Mouse (Mus musculus): Measurements from ENCODE around the gene Krt14. TPM values are rescaled to one million over a fixed set of nuclear protein-coding genes. Genes with fewer than 3 reads are reported as not detected.
"Not testable (repeated sequence)": the region's sequence is repeated elsewhere in the genome, so short reads cannot be mapped to it uniquely, and the experiment has no call there.

Gene Krt14
- total RNA-seq (2021) = under 1 TPM in 1 of 2 experiments, not detected in 1; 0.31 TPM
- polyA plus RNA-seq (2012; rRNA removed) = 0.44 and 0.47 TPM in 2 replicates
- long read RNA-seq = 0 reads

GRCm38 (mm10) chr11:100207498-100207897, at the start of gene Krt14:
Gene Krt14 (minus strand): TSS chr11:100207548.
- no peak for DNase-seq
- Histone ChIP-seq H3K79me2 (replicated peaks; ENCODE audit: control insufficient read depth, insufficient read depth, low read length) (no peaks in the 10 kb centered on the region), H3K27me3 (ENCODE audit: control insufficient read depth, insufficient read depth, low read length) (no peaks in the 10 kb centered on the region), H3K36me3 (ENCODE audit: control insufficient read depth, insufficient read depth, low read length) (no peaks in the 10 kb centered on the region), H3K4me3 (no peak within 1 kb of the TSS), H3K27ac (no peak within 1 kb of the TSS), H3K4me1 (ENCODE audit: control insufficient read depth, insufficient read depth, low read length) (no peaks in the 10 kb centered on the region), H3K9ac (ENCODE audit: low read depth, low read length) (no peak within 1 kb of the TSS)
- 87% methylated on average over 8 of the region's 8 CpGs for WGBS
- intact Hi-C loops (cut with DNase I) = no loop called here
- TF ChIP-seq POLR2A (IDR thresholded peaks at IDR 0.05; ENCODE audit: insufficient read depth, low read depth, low read length) (no peak), EP300 (IDR thresholded peaks at IDR 0.05; ENCODE audit: insufficient read depth, low read depth, low read length) (no peak), CTCF (IDR thresholded peaks at IDR 0.05) (no peak)

- Histone ChIP-seq H3K36me3 (ENCODE audit: control insufficient read depth, insufficient read depth, low read length) (no peaks in the 10 kb centered on the region), H3K4me1 (ENCODE audit: control insufficient read depth, insufficient read depth, low read length) (no peaks in the 10 kb centered on the region), H3K9ac (ENCODE audit: low read depth, low read length) (no peak overlapping the region), H3K79me2 (replicated peaks; ENCODE audit: control insufficient read depth, insufficient read depth, low read length) (no peaks in the 10 kb centered on the region), H3K27me3 (ENCODE audit: control insufficient read depth, insufficient read depth, low read length) (no peaks in the 10 kb centered on the region), H3K27ac (no peak overlapping the region), H3K4me3 (no peak overlapping the region)
- TF ChIP-seq POLR2A (IDR thresholded peaks at IDR 0.05; ENCODE audit: insufficient read depth, low read depth, low read length) (no peak), EP300 (IDR thresholded peaks at IDR 0.05; ENCODE audit: insufficient read depth, low read depth, low read length) (no peak)
- DNase-seq = no peak
- intact Hi-C loops (cut with DNase I) = no loop called here
- WGBS = 88% methylated on average over 6 of the region's 6 CpGs
These were observed 48.2 kb upstream of the Krt14 start for GRCm38 (mm10) chr11:100255514-100255913.

GRCm38 (mm10) chr11:100254360-100255090, 47.2 kb upstream of the Krt14 start:
- DNase-seq = no peak
- Histone ChIP-seq H3K27ac (no peak overlapping the region), H3K79me2 (replicated peaks; ENCODE audit: control insufficient read depth, insufficient read depth, low read length) (no peaks in the 10 kb centered on the region), H3K4me1 (ENCODE audit: control insufficient read depth, insufficient read depth, low read length) (no peaks in the 10 kb centered on the region), H3K36me3 (ENCODE audit: control insufficient read depth, insufficient read depth, low read length) (no peaks in the 10 kb centered on the region), H3K4me3 (no peak overlapping the region), H3K27me3 (ENCODE audit: control insufficient read depth, insufficient read depth, low read length) (no peaks in the 10 kb centered on the region), H3K9ac (ENCODE audit: low read depth, low read length) (no peak overlapping the region)
- intact Hi-C loops (cut with DNase I) = no loop called here
- 57% methylated on average over 5 of the region's 5 CpGs for whole genome bisulfite sequencing
- TF ChIP-seq CTCF (IDR thresholded peaks at IDR 0.05) = no peak
- TF ChIP-seq POLR2A (IDR thresholded peaks at IDR 0.05; ENCODE audit: insufficient read depth, low read depth, low read length) = no peak
- TF ChIP-seq EP300 (IDR thresholded peaks at IDR 0.05; ENCODE audit: insufficient read depth, low read depth, low read length) = no peak

- Histone ChIP-seq H3K27ac (no peak within 1 kb of the TSS), H3K4me3 (no peak within 1 kb of the TSS), H3K4me1 (ENCODE audit: control insufficient read depth, insufficient read depth, low read length) (no peaks in the 10 kb centered on the region), H3K27me3 (ENCODE audit: control insufficient read depth, insufficient read depth, low read length) (no peaks in the 10 kb centered on the region), H3K9ac (ENCODE audit: low read depth, low read length) (no peak within 1 kb of the TSS), H3K79me2 (replicated peaks; ENCODE audit: control insufficient read depth, insufficient read depth, low read length) (no peaks in the 10 kb centered on the region), H3K36me3 (ENCODE audit: control insufficient read depth, insufficient read depth, low read length) (no peaks in the 10 kb centered on the region)
- DNase-seq = no peak
- TF ChIP-seq CTCF (IDR thresholded peaks at IDR 0.05) (no peak), POLR2A (IDR thresholded peaks at IDR 0.05; ENCODE audit: insufficient read depth, low read depth, low read length) (no peak), EP300 (IDR thresholded peaks at IDR 0.05; ENCODE audit: insufficient read depth, low read depth, low read length) (no peak)
- WGBS = 72% methylated on average over 7 of the region's 7 CpGs
- intact Hi-C loops (cut with DNase I) = no loop called here
These were observed 41.6 kb upstream of the Krt14 start, which contains the start of gene Krt16 for GRCm38 (mm10) chr11:100248852-100249465. Gene Krt16 (minus strand): TSS chr11:100248902.

- DNase-seq; intact Hi-C loops (cut with DNase I); H3K27me3 ChIP-seq (ENCODE audit: control insufficient read depth, insufficient read depth, low read length); H3K36me3 ChIP-seq (ENCODE audit: control insufficient read depth, insufficient read depth, low read length); H3K4me1 ChIP-seq (ENCODE audit: control insufficient read depth, insufficient read depth, low read length); H3K4me3 ChIP-seq; H3K27ac ChIP-seq; H3K79me2 ChIP-seq (replicated peaks; ENCODE audit: control insufficient read depth, insufficient read depth, low read length); H3K9ac ChIP-seq (ENCODE audit: low read depth, low read length): not testable (repeated sequence)
- 60% methylated on average over 7 of the region's 7 CpGs for WGBS
These were observed 39.1 kb upstream of the Krt14 start for GRCm38 (mm10) chr11:100246471-100246870.

- H3K27me3 ChIP-seq (ENCODE audit: control insufficient read depth, insufficient read depth, low read length); H3K79me2 ChIP-seq (replicated peaks; ENCODE audit: control insufficient read depth, insufficient read depth, low read length); intact Hi-C loops (cut with DNase I); H3K4me1 ChIP-seq (ENCODE audit: control insufficient read depth, insufficient read depth, low read length); H3K9ac ChIP-seq (ENCODE audit: low read depth, low read length); DNase-seq; H3K4me3 ChIP-seq; H3K36me3 ChIP-seq (ENCODE audit: control insufficient read depth, insufficient read depth, low read length); H3K27ac ChIP-seq: not testable (repeated sequence)
- 87% methylated on average over 4 of the region's 4 CpGs for WGBS
These were observed 32.9 kb upstream of the Krt14 start for GRCm38 (mm10) chr11:100240272-100240671.

All from heart, adult 2 months (tissue).